Mouse (Mus musculus) olfactory bulb, adult 2 months (tissue): ENCODE results near the gene Mzf1.

Experiments
- CTCF ChIP-seq: fragments of 200-500 bp; IDR thresholded peaks from 2 replicates; pipeline ENCODE4 v1.5.1; 2012; ENCODE audit warnings: low read depth, mild to moderate bottlenecking, low read length, moderate library complexity; ENCODE audit not compliant: insufficient read depth
- POLR2A ChIP-seq: fragments of 200-500 bp; IDR thresholded peaks from 2 replicates; pipeline ENCODE4 v1.6.1; 2012; ENCODE audit warnings: mild to moderate bottlenecking, low read depth, low read length, moderate library complexity; ENCODE audit not compliant: insufficient read depth

DNA sequence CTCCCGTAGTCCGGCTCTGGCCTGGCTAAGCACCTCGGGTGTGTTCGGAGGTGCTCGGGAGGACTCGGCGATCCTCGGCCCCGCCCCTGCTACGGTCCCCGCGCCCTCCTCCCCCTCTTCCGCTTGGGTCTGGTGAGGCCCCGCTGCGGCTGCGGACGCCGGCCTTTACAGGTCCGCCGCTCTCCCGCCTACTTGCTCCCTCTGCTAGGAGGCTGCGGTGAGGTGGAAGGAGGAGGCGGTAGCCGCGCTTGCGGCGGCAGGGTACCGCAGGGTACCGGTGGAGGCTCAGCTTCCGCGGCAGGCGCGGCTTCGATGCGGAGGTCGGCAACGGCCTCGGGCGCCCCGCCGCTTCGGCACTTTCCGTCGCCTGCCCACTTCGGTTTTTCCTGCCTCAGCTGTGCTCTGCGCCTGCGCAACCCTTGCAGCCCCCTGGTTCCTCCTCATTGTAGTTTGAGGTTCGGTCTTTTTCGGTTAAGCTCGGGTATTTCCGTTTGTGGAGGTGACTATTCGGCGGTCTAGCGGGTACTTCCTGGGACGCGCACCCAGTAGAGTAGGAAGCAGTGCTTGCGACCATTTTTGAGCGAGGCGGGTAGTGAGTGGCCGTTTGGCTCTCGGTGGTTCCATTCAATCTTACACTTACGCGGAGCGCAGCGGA is 16.5 kb downstream of the Mzf1 start, which contains the start of gene Ube2m:
- TF ChIP-seq CTCF: no peak
- peak; percentile 96 for TF ChIP-seq POLR2A
